Mouse (Mus musculus): ENCODE results near the gene Susd1. TPM values are rescaled to one million over a fixed set of nuclear protein-coding genes. Genes with fewer than 3 reads are reported as not detected.

The Susd1 gene
- polyA plus RNA-seq, 2 experiments = 5.8 to 18.1 TPM

DNA sequence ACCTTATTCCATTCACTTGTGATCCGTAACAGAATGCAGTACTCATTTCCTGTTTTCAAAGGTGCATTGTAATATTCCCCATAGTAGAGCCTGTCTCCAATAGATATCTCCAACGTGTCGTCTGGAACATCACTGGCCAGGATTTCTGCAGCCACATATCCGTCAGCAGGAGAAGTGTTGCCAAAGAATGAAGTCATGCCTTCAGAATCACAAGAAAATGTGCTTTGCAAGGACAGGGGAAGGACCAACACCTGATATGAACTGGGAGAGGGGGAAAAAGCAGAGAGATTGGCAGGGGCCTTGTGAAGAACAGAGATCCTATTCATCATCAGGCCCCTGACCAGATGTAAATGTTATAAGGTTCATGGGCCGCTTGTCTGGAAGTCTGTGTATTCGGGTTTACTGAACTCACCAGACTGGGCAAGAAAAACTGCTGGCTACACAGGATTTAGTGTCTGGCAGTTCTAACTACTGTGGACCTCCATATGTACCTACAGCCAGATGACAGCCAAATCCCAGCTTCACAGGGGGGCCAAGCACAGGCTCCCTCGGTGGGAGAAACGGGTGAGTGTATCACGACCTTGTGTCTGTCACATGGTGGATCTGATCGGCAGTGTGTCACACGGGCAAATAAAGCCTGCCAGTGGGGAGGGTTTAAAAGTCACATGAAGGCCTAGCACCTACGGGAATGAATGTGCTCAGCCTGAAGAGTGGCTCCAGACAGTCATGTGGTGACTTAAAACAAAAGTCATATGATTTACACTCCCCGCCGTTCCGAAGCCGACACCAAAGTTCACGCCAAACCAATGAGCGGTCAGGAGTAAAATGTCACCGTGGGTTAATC, 108.8 kb downstream of the Susd1 start:
- 80% methylated on average over 19 of the region's 19 CpGs for WGBS (ENCODE audit: insufficient replicate concordance)
- Histone ChIP-seq H3K4me3 (ENCODE audit: insufficient read depth in 1 of 2, low read depth in 2 of 2, low read length in 2 of 2) (no peak overlapping the region), H3K4me2 (ENCODE audit: low read depth) (no peak overlapping the region), H3K27me3 (ENCODE audit: control insufficient read depth, insufficient read depth, low read length) (no peaks in the 10 kb centered on the region), H3K9me3 (ENCODE audit: control insufficient read depth, low read length) (no peaks in the 10 kb centered on the region), H3K36me3 (replicated peaks; ENCODE audit: control insufficient read depth, insufficient read depth, low read depth) (no peaks in the 10 kb centered on the region; the same call in 1 of the 2 replicates), H3K4me1 (replicated peaks; ENCODE audit: control insufficient read depth in 2 of 2, insufficient read depth in 2 of 2, low read length in 1 of 2) (peaks cover 8 to 22% of the 10 kb centered on the region in 2 experiments), H3K9ac (replicated peaks) (no peak overlapping the region), H3K27ac (no peak overlapping the region)
- no peak for TF ChIP-seq EP300 (IDR thresholded peaks at IDR 0.05; ENCODE audit: low read depth)
- TF ChIP-seq CTCF (IDR thresholded peaks at IDR 0.05; ENCODE audit: low read depth) = no peak
- DNase-seq (ENCODE audit: low read depth in 3 of 3, low spot score in 3 of 3) (no peak), ATAC-seq (ENCODE audit: insufficient read depth) (no peak)

DNA sequence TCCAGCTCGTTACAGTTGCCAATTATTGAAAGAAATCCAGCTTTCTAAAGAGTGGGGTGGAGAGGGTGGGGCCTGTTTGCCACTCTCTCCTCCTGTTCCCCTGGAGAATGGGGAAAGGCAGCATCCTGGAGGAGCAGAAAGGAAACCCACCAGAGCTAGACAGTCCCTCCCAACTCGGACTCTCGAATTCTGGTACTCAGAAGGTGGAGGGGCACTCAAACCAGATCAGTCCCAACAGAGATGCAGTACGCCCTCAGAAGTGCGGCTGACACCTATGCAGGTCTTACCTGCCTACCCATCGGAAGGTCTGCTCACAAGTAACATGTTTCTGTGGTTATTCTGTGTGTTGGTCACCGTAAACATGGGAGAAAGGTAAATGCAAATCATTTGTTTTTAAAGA, 109.6 kb downstream of the Susd1 start:
- Histone ChIP-seq H3K27me3 (ENCODE audit: control insufficient read depth, insufficient read depth, low read length) (no peaks in the 10 kb centered on the region), H3K4me3 (ENCODE audit: insufficient read depth in 1 of 2, low read depth in 2 of 2, low read length in 2 of 2) (no peak overlapping the region), H3K9ac (replicated peaks) (no peak overlapping the region), H3K27ac (no peak overlapping the region), H3K9me3 (ENCODE audit: control insufficient read depth, low read length) (no peaks in the 10 kb centered on the region), H3K4me1 (replicated peaks; ENCODE audit: control insufficient read depth in 2 of 2, insufficient read depth in 2 of 2, low read length in 1 of 2) (peaks cover 17 to 30% of the 10 kb centered on the region in 2 experiments), H3K36me3 (replicated peaks; ENCODE audit: control insufficient read depth, insufficient read depth, low read depth) (no peaks in the 10 kb centered on the region; the same call in 1 of the 2 replicates), H3K4me2 (ENCODE audit: low read depth) (no peak overlapping the region)
- no peak for DNase-seq (ENCODE audit: low read depth in 3 of 3, low spot score in 3 of 3)
- ATAC-seq (ENCODE audit: insufficient read depth) = no peak
- 84% methylated on average over 7 of the region's 7 CpGs for WGBS (ENCODE audit: insufficient replicate concordance)
- TF ChIP-seq EP300 (IDR thresholded peaks at IDR 0.05; ENCODE audit: low read depth) (no peak), CTCF (IDR thresholded peaks at IDR 0.05; ENCODE audit: low read depth) (no peak)

DNA sequence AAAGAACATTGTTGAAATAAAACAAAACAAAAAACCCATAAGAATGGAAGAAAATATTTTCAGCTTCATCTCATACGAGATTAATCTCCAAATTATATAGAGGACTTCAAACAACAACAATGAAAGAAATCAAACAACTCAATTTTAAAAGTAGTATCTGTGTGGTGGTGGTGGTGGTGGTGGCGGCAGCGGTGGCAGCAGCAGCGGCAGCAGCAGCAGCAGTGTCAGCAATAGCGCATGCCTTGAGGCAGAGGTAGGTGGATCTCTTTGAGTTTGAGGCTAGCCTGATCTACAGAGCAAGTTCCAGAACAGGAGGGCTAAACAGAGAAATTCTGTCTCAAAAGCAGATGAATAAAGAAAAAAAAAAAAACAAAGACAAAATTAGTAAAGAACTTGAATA, 110.4 kb downstream of the Susd1 start:
- H3K36me3 ChIP-seq (replicated peaks; ENCODE audit: control insufficient read depth, insufficient read depth, low read depth) = no peaks in the 10 kb centered on the region; the same call in 1 of the 2 replicates
- H3K9me3 ChIP-seq (ENCODE audit: control insufficient read depth, low read length) = no peaks in the 10 kb centered on the region
- no peak overlapping the region for H3K9ac ChIP-seq (replicated peaks)
- H3K4me1 ChIP-seq (replicated peaks; ENCODE audit: control insufficient read depth in 2 of 2, insufficient read depth in 2 of 2, low read length in 1 of 2) = peaks cover 18 to 35% of the 10 kb centered on the region in 2 experiments
- no peaks in the 10 kb centered on the region for H3K27me3 ChIP-seq (ENCODE audit: control insufficient read depth, insufficient read depth, low read length)
- no peak overlapping the region for H3K4me2 ChIP-seq (ENCODE audit: low read depth)
- TF ChIP-seq CTCF (IDR thresholded peaks at IDR 0.05; ENCODE audit: low read depth) (no peak), EP300 (IDR thresholded peaks at IDR 0.05; ENCODE audit: low read depth) (no peak)
- H3K27ac ChIP-seq = no peak overlapping the region
- ATAC-seq (ENCODE audit: insufficient read depth) (no peak), DNase-seq (ENCODE audit: low read depth in 3 of 3, low spot score in 3 of 3) (no peak)
- no peak overlapping the region for H3K4me3 ChIP-seq (ENCODE audit: insufficient read depth in 1 of 2, low read depth in 2 of 2, low read length in 2 of 2)
- WGBS (ENCODE audit: insufficient replicate concordance) = 89% methylated on average over 5 of the region's 5 CpGs

DNA sequence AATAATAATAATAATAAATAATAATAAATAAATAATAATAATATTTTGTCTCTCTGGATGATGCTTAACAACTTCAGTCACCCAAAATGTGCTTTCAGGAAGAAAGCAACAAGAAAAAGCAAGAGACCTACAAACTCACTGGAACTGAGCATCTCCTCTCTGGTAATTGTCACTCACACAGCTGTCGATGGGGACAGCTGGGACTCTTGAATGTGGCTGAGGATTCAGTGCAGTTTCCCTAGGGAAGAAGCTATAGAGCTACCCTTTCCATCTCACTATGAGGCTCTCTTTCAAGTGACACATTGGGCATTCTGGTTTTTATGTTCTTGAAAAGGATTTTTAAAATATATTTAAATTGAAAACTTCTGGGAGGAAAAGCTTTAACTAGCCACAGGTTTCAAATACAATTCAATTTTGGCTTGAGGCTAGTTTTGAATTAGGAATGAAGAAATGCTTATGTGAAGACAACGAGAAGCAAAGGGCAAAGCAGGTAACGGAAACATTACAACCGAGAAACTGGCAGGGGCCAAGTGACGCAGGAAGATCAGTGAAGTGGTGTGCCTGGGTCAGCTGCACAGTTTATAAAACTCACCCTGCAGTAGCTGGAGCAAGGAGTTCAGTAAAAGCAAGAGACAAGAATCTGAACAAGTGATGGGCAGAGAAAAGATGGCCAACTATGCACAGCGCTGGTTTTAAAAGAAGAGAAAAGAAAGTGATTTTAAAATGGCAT, 112.2 kb downstream of the Susd1 start:
- 81% methylated on average over 6 of the region's 6 CpGs for WGBS (ENCODE audit: insufficient replicate concordance)
- H3K4me3 ChIP-seq (ENCODE audit: insufficient read depth in 1 of 2, low read depth in 2 of 2, low read length in 2 of 2) = no peak overlapping the region
- H3K9ac ChIP-seq (replicated peaks) = no peak overlapping the region
- no peaks in the 10 kb centered on the region for H3K27me3 ChIP-seq (ENCODE audit: control insufficient read depth, insufficient read depth, low read length)
- no peak for ATAC-seq (ENCODE audit: insufficient read depth)
- H3K4me1 ChIP-seq (replicated peaks; ENCODE audit: control insufficient read depth in 2 of 2, insufficient read depth in 2 of 2, low read length in 1 of 2) = peaks cover 16 to 22% of the 10 kb centered on the region in 2 experiments
- H3K36me3 ChIP-seq (replicated peaks; ENCODE audit: control insufficient read depth, insufficient read depth, low read depth) = no peaks in the 10 kb centered on the region; the same call in 1 of the 2 replicates
- H3K9me3 ChIP-seq (ENCODE audit: control insufficient read depth, low read length) = no peaks in the 10 kb centered on the region
- TF ChIP-seq CTCF (IDR thresholded peaks at IDR 0.05; ENCODE audit: low read depth) (no peak), EP300 (IDR thresholded peaks at IDR 0.05; ENCODE audit: low read depth) (no peak)
- DNase-seq (ENCODE audit: low read depth in 3 of 3, low spot score in 3 of 3) = no peak
- H3K4me2 ChIP-seq (ENCODE audit: low read depth) = no peak overlapping the region
- H3K27ac ChIP-seq = no peak overlapping the region

DNA sequence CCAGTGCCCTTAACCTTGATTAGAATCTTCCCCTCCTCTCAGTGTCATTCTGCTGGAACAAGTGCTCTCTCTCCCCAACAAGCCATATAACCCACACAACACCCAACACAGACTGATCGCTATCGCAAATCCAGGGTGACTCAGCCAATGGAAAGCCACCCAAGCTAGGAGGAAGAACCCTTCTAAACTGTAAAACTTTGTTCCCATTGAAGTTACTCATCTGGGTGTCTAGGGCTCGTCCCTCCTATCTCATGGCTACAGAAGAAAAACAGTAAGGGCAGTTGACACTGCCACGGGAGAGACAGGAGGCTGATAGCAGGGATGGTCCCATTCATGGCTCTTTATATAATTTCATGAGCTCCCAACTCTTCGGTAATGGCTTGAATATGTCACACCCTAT, 114.1 kb downstream of the Susd1 start:
- no peaks in the 10 kb centered on the region for H3K9me3 ChIP-seq (ENCODE audit: control insufficient read depth, low read length)
- peaks cover 18 to 20% of the 10 kb centered on the region in 2 experiments for H3K4me1 ChIP-seq (replicated peaks; ENCODE audit: control insufficient read depth in 2 of 2, insufficient read depth in 2 of 2, low read length in 1 of 2)
- no peak overlapping the region for H3K4me3 ChIP-seq (ENCODE audit: insufficient read depth in 1 of 2, low read depth in 2 of 2, low read length in 2 of 2)
- ATAC-seq (ENCODE audit: insufficient read depth) (peak; percentile 76), DNase-seq (ENCODE audit: low read depth in 3 of 3, low spot score in 3 of 3) (peak in 2 of 3 experiments; percentile 39 to 44)
- H3K27me3 ChIP-seq (ENCODE audit: control insufficient read depth, insufficient read depth, low read length) = no peaks in the 10 kb centered on the region
- H3K4me2 ChIP-seq (ENCODE audit: low read depth) = peak overlapping the region; percentile 19; the same call in 1 of the 2 replicates
- 22% methylated on average over 5 of the region's 5 CpGs for WGBS (ENCODE audit: insufficient replicate concordance)
- no peak overlapping the region for H3K9ac ChIP-seq (replicated peaks)
- TF ChIP-seq EP300 (IDR thresholded peaks at IDR 0.05; ENCODE audit: low read depth) = peak; percentile 68
- TF ChIP-seq CTCF (IDR thresholded peaks at IDR 0.05; ENCODE audit: low read depth) = no peak
- H3K27ac ChIP-seq = peak overlapping the region; percentile 9; the same call in 1 of the 2 replicates
- no peaks in the 10 kb centered on the region; the same call in 1 of the 2 replicates for H3K36me3 ChIP-seq (replicated peaks; ENCODE audit: control insufficient read depth, insufficient read depth, low read depth)

All from liver, embryonic 14.5 days (tissue).